Mouse (Mus musculus) spleen, adult 10 weeks (tissue): Measurements from ENCODE around the gene 4930522H14Rik. TPM values are rescaled to one million over a fixed set of nuclear protein-coding genes. Genes with fewer than 3 reads are reported as not detected.

Experiments
- polyA plus RNA-seq: library from polyadenylated mRNA; stranded (reverse); fragments of 350-450 nt; fragmentation: Illumina TruSeq; extraction: RNeasy Lipid Tissue Mini Kit (QIAGEN cat#74804); gene quantifications from one replicate; pipeline ENCODE4 v1.2.3, GENCODE M21; 2015; ENCODE audit warnings: low replicate concordance; ENCODE audit not compliant: insufficient read depth

4930522H14Rik gene
- not detected for polyA plus RNA-seq

GRCm38 (mm10) chr4:109531111-109531510, at the start of gene 4930522H14Rik:
TSS of gene 4930522H14Rik (minus strand) at chr4:109531297.

GRCm38 (mm10) chr4:109484621-109485020, 46.5 kb downstream of the 4930522H14Rik start, which contains the start of gene Rnf11:
TSS of gene Rnf11 (minus strand) at chr4:109484728.

Other genes with a start within 250 kb of the 4930522H14Rik start
- 7.5 TPM for gene Ttc39a, start 124.7 kb downstream of the 4930522H14Rik start, polyA plus RNA-seq
- 76.6 TPM for gene Rnf11, start 46.6 kb downstream of the 4930522H14Rik start, polyA plus RNA-seq
- gene Cdkn2c, start 135.9 kb upstream of the 4930522H14Rik start, polyA plus RNA-seq: 18.7 TPM
- gene Faf1, start 145.3 kb upstream of the 4930522H14Rik start, polyA plus RNA-seq: 30.7 TPM